Mouse (Mus musculus): ENCODE data around the gene Frrs1l. TPM values are rescaled to one million over a fixed set of nuclear protein-coding genes. Genes with fewer than 3 reads are reported as not detected.

The Frrs1l gene
- total and polyA plus RNA-seq, 3 experiments, result 0.04 to 0.63 (median 0.55) TPM

- DNase-seq, result no peak
Measured at GRCm38 (mm10) chr4:56914338-56914737, 75.9 kb downstream of the Frrs1l start.

DNA sequence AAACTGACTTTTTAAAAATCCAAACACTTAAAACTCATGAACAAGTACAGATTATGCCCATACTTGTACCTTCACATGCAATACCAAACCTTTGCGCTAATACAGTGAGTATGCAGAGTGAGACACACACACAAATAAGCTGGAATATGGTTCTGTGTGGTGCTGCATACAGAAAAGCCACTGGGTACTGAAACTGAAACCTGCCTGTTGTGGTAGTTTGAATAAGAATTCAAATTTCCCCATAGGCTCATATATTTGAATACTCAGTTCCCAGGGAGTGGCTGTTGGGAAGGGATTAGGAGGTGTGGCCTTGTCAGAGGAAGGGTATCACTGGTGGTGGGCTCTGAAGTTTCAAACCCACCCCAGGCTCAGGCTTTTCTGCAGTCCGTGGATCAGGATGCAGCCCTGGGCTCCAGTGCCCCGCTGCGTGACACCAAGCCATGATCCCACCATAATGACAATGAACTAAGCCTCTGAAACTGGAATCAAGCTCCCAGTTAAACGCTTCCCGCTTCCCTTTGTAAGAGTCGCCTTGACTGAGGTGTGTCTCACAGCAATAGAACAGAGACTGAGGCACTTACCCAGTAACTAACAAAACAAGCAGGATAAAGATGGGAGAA lies 77.7 kb downstream of the Frrs1l start:
- DNase-seq, result no peak

- no peak for DNase-seq
Measured at GRCm38 (mm10) chr4:56909568-56909967, 80.6 kb downstream of the Frrs1l start.

GRCm38 (mm10) chr4:56907671-56908070 lies 82.5 kb downstream of the Frrs1l start:
- no peak for DNase-seq

Other genes with a start within 250 kb of the Frrs1l start
- gene Actl7b, start 248.9 kb downstream of the Frrs1l start, total RNA-seq (2021), result under 1 TPM in 1 of 2 experiments, not detected in 1; 0.20 TPM
- gene Actl7b, start 248.9 kb downstream of the Frrs1l start, polyA plus RNA-seq (2012; rRNA removed), result not detected in 2 replicates
- gene Actl7a, start 247.0 kb downstream of the Frrs1l start, total RNA-seq (2021), result not detected
- gene Actl7a, start 247.0 kb downstream of the Frrs1l start, polyA plus RNA-seq (2012; rRNA removed), result not detected in 2 replicates
- 10 to 100 TPM; 24.6 to 26.8 TPM for gene Elp1, start 188.1 kb downstream of the Frrs1l start, total RNA-seq (2021)
- gene Elp1, start 188.1 kb downstream of the Frrs1l start, polyA plus RNA-seq (2012; rRNA removed), result 8.4 and 12.5 TPM in 2 replicates
- 10 to 100 TPM; 10.8 to 14.1 TPM for gene Fam206a, start 188.0 kb downstream of the Frrs1l start, total RNA-seq (2021)
- gene Fam206a, start 188.0 kb downstream of the Frrs1l start, polyA plus RNA-seq (2012; rRNA removed), result 2.2 and 3.6 TPM in 2 replicates
- 10 to 100 TPM; 16.7 to 24.6 TPM for gene Ctnnal1, start 125.2 kb downstream of the Frrs1l start, total RNA-seq (2021)
- gene Ctnnal1, start 125.2 kb downstream of the Frrs1l start, polyA plus RNA-seq (2012; rRNA removed), result 3.1 and 7.5 TPM in 2 replicates
- gene Tmem245, start 43.0 kb downstream of the Frrs1l start, total RNA-seq (2021), result 10 to 100 TPM; 42.3 to 53.0 TPM
- 18.5 TPM in 2 replicates for gene Tmem245, start 43.0 kb downstream of the Frrs1l start, polyA plus RNA-seq (2012; rRNA removed)
- gene Epb41l4b, start 153.0 kb upstream of the Frrs1l start, total RNA-seq (2021), result 1 to 10 TPM; 2.2 to 3.8 TPM
- gene Epb41l4b, start 153.0 kb upstream of the Frrs1l start, polyA plus RNA-seq (2012; rRNA removed), result 0.42 and 0.74 TPM in 2 replicates